Comparison of ENCODE assay signal across 9 mouse cellular contexts in genomic region chr4:110287412-110288067, GRCm38 (mm10).
A peak's percentile ranks its signal among the peaks of the same experiment; 100 is the strongest.
DNase-seq lines count a peak whose midpoint lies in the region; ATAC-seq lines count a peak whose summit lies in the region.
"Had no signal": no experiment of that assay in that cellular context is flagged by ENCODE, and none has a peak within 500 bp of the region (broad histone marks: within the 10 kb centered on the region; RNA-seq: fewer than 3 reads in every experiment).

No protein-coding gene starts in this region.

- H3K4me1 ChIP-seq in forebrain, embryonic 12.5 days, result peaks cover 39% of the 10 kb centered on the region
- H3K4me1 ChIP-seq in neural tube, embryonic 13.5 days (replicated peaks), result peaks cover 32% of the 10 kb centered on the region

- no peaks in the 10 kb centered on the region for H3K9me3 ChIP-seq in forebrain, embryonic 12.5 days
- no peaks in the 10 kb centered on the region for H3K9me3 ChIP-seq in neural tube, embryonic 13.5 days

- H3K9ac ChIP-seq in forebrain, embryonic 12.5 days, result no peak overlapping the region
- H3K9ac ChIP-seq in neural tube, embryonic 13.5 days, result peak overlapping the region; percentile 94

- H3K36me3 ChIP-seq in forebrain, embryonic 12.5 days (replicated peaks), result no peaks in the 10 kb centered on the region
- H3K36me3 ChIP-seq in neural tube, embryonic 13.5 days, result no peaks in the 10 kb centered on the region

- 10% methylated on average over 11 of the region's 11 CpGs for WGBS in forebrain, embryonic 12.5 days
- 5% methylated on average over 11 of the region's 11 CpGs for WGBS in neural tube, embryonic 13.5 days

- H3K4me3 ChIP-seq in forebrain, embryonic 12.5 days (replicated peaks), result peak overlapping the region; percentile 50
- peak overlapping the region; percentile 50 for H3K4me3 ChIP-seq in neural tube, embryonic 13.5 days
- H3K4me3 ChIP-seq: heart, adult 2 months had no signal

- peak; percentile 72 for ATAC-seq in forebrain, embryonic 12.5 days (ENCODE audit: low FRiP score)
- peak; percentile 73 for ATAC-seq in neural tube, embryonic 13.5 days (ENCODE audit: low read depth)

- no peaks in the 10 kb centered on the region for H3K27me3 ChIP-seq in forebrain, embryonic 12.5 days
- H3K27me3 ChIP-seq in neural tube, embryonic 13.5 days, result no peaks in the 10 kb centered on the region

- DNase-seq in 416B (ENCODE audit: low read depth), result peak; percentile 6
- DNase-seq in brain, embryonic 18.5 days (ENCODE audit: low read depth, low spot score), result peak; percentile 82
- peak; percentile 32 to 52 for DNase-seq in layer of hippocampus, postnatal 10 days (ENCODE audit: low spot score in 2 of 2)
- no peak for DNase-seq in urinary bladder, postnatal 25 days (ENCODE audit: low spot score)
- DNase-seq in lung, postnatal 10 days, result no peak
- no peak for DNase-seq in T-cell, adult 2 months (ENCODE audit: low spot score)

- H3K4me2 ChIP-seq in forebrain, embryonic 12.5 days, result peak overlapping the region; percentile 57
- peak overlapping the region; percentile 60 for H3K4me2 ChIP-seq in neural tube, embryonic 13.5 days

- peak overlapping the region; percentile 96 for H3K27ac ChIP-seq in forebrain, embryonic 12.5 days
- H3K27ac ChIP-seq in neural tube, embryonic 13.5 days (replicated peaks), result peak overlapping the region; percentile 96
- H3K27ac ChIP-seq: heart, adult 2 months had no signal

Comparison
In these comparisons a context has a peak if more than half of its experiments do, and no peak if none do; other contexts are left out.
1. DNase-seq: peak in 416B (single experiment), brain, embryonic 18.5 days (single experiment) and layer of hippocampus, postnatal 10 days (2 of 2); none in urinary bladder, postnatal 25 days (single experiment), lung, postnatal 10 days (single experiment) and T-cell, adult 2 months (single experiment).